ENCODE assay signal across 16 mouse cellular contexts in the genomic region with DNA sequence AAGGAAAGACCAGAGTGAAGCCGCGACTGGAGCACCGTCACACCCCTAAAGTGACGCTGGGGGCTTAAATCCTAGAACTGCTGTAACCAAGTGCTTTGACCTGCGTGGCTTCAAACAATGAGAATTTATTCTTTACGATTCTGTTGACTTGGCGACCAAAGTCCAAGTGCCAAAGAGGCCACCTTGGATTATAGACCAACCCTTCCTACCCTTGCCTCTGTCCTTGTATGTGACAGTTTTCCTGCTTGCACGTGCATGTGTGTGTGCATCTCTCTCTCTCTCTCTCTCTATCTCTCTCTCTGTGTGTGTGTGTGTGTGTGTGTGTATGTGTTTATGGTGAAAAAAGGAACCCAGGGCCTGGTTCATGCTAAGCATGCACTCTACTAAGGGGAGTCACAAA.
"Had no signal": no experiment of that assay in that cellular context is flagged by ENCODE, and none has a peak within 500 bp of the region (broad histone marks: within the 10 kb centered on the region; RNA-seq: fewer than 3 reads in every experiment).

No protein-coding gene starts in this region.

- H3K9me3 ChIP-seq: neural tube, embryonic 15.5 days; stomach, embryonic 15.5 days had no signal

- H3K4me1 ChIP-seq: neural tube, embryonic 13.5 days; neural tube, embryonic 15.5 days; stomach, embryonic 15.5 days had no signal

- H3K4me3 ChIP-seq: neural tube, embryonic 13.5 days; neural tube, embryonic 15.5 days; stomach, embryonic 15.5 days had no signal

- DNase-seq: retina, postnatal 1 day; right cerebral cortex, adult 18-20 months; right cerebral cortex, postnatal 14 days; right cerebral cortex, postnatal 25 days; right cerebral cortex, postnatal 4 days; spleen, adult 18-20 months; thymus, adult 18-20 months; thymus, adult 2 months; thymus, postnatal 14 days; thymus, postnatal 25 days; thymus, postnatal 36 days; thymus, postnatal 4 days had no signal

- H3K27me3 ChIP-seq: neural tube, embryonic 13.5 days; neural tube, embryonic 15.5 days; stomach, embryonic 15.5 days had no signal

- H3K4me2 ChIP-seq: neural tube, embryonic 13.5 days; neural tube, embryonic 15.5 days; stomach, embryonic 15.5 days had no signal

- H3K36me3 ChIP-seq: neural tube, embryonic 13.5 days; neural tube, embryonic 15.5 days; stomach, embryonic 15.5 days had no signal

- H3K9ac ChIP-seq: neural tube, embryonic 13.5 days; neural tube, embryonic 15.5 days; stomach, embryonic 15.5 days had no signal

- H3K27ac ChIP-seq: neural tube, embryonic 13.5 days; neural tube, embryonic 15.5 days; stomach, embryonic 15.5 days; stomach, postnatal 0 days had no signal
